Comparison of ENCODE assay signal across 28 mouse cellular contexts in the genomic region with DNA sequence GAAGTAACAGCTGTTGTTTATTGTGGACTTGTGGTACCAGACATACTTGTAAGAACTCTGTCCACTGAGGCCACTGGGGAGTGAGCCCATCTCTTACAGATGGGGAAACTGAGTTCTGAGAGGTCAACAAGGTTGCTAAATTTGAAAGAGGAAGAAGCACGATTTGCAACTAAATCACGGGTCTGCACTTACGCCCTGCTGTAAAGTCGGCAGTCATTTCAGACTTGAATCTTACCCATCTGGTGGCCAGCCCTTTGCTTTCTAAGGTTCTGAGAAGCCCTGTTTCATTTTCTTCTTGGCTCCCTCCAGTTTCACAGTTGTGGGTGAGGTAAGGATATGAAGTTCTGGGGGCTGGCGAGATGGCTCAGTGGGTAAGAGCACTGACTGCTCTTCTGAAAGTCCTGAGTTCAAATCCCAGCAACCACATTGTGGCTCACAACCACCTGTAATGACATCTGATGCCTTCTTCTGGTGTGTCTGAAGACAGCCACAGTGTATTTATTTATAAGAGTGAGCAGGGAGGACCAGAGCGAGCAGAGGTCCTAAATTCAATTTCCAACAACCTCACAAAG.
"Had no signal": no experiment of that assay in that cellular context is flagged by ENCODE, and none has a peak within 500 bp of the region (broad histone marks: within the 10 kb centered on the region; RNA-seq: fewer than 3 reads in every experiment).

No protein-coding gene starts in this region.

- H3K4me3 ChIP-seq: embryonic facial prominence, embryonic 10.5 days; embryonic facial prominence, embryonic 12.5 days; embryonic facial prominence, embryonic 13.5 days; embryonic facial prominence, embryonic 15.5 days; erythroblast, embryonic 14.5 days; forebrain, embryonic 10.5 days; forebrain, embryonic 12.5 days; forebrain, embryonic 13.5 days; forebrain, embryonic 15.5 days; gastrocnemius, adult 2 months; heart, adult 2 months; heart, embryonic 10.5 days had no signal

- H3K27me3 ChIP-seq: embryonic facial prominence, embryonic 12.5 days; embryonic facial prominence, embryonic 13.5 days; embryonic facial prominence, embryonic 15.5 days; forebrain, embryonic 12.5 days; forebrain, embryonic 13.5 days; forebrain, embryonic 15.5 days had no signal

- H3K4me2 ChIP-seq: embryonic facial prominence, embryonic 12.5 days; embryonic facial prominence, embryonic 13.5 days; embryonic facial prominence, embryonic 15.5 days; forebrain, embryonic 12.5 days; forebrain, embryonic 13.5 days; forebrain, embryonic 15.5 days had no signal

- ATAC-seq: forebrain, embryonic 13.5 days; forebrain, embryonic 14.5 days; forebrain, embryonic 15.5 days; forebrain, embryonic 16.5 days; forebrain, postnatal 0 days had no signal

- H3K36me3 ChIP-seq: embryonic facial prominence, embryonic 10.5 days; embryonic facial prominence, embryonic 12.5 days; embryonic facial prominence, embryonic 13.5 days; embryonic facial prominence, embryonic 15.5 days; forebrain, embryonic 10.5 days; forebrain, embryonic 12.5 days; forebrain, embryonic 15.5 days; heart, embryonic 10.5 days had no signal

- H3K4me1 ChIP-seq: embryonic facial prominence, embryonic 12.5 days; embryonic facial prominence, embryonic 13.5 days; forebrain, embryonic 13.5 days; forebrain, embryonic 15.5 days had no signal

- H3K9ac ChIP-seq: embryonic facial prominence, embryonic 12.5 days; embryonic facial prominence, embryonic 13.5 days; embryonic facial prominence, embryonic 15.5 days; forebrain, embryonic 12.5 days; forebrain, embryonic 13.5 days; forebrain, embryonic 15.5 days; forebrain, postnatal 0 days had no signal

- DNase-seq: cerebellum, adult 9-10 months; cerebellum, adult 9-11 months; cerebellum, postnatal 10 days; cerebellum, postnatal 14 days; cerebellum, postnatal 25 days; cerebellum, postnatal 36 days; embryo, embryonic 11 days; forebrain, postnatal 0 days; gastrocnemius, adult 2 months; gastrocnemius, postnatal 10 days; gastrocnemius, postnatal 14 days; gastrocnemius, postnatal 25 days; gastrocnemius, postnatal 36 days; heart, adult 11 months; heart, adult 18-20 months; heart, adult 2 months had no signal

- H3K9me3 ChIP-seq: embryonic facial prominence, embryonic 10.5 days; embryonic facial prominence, embryonic 12.5 days; embryonic facial prominence, embryonic 13.5 days; embryonic facial prominence, embryonic 15.5 days; forebrain, embryonic 10.5 days; forebrain, embryonic 12.5 days; forebrain, embryonic 13.5 days; forebrain, embryonic 15.5 days; heart, embryonic 10.5 days had no signal

- H3K27ac ChIP-seq: embryonic facial prominence, embryonic 10.5 days; embryonic facial prominence, embryonic 12.5 days; embryonic facial prominence, embryonic 13.5 days; embryonic facial prominence, embryonic 15.5 days; forebrain, embryonic 10.5 days; forebrain, embryonic 12.5 days; forebrain, embryonic 13.5 days; forebrain, embryonic 15.5 days; gastrocnemius, adult 2 months; heart, adult 2 months; heart, embryonic 10.5 days had no signal
